Mouse (Mus musculus) hindbrain, embryonic 15.5 days (tissue): ENCODE data around the gene Cotl1. TPM values are rescaled to one million over a fixed set of nuclear protein-coding genes. Genes with fewer than 3 reads are reported as not detected.

Experiments
- ATAC-seq: fragments of 200-750 bp; cut with Nextera tagmentation; 2 replicates; pipeline ENCODE4 v1.8.0; 2017; ENCODE audit warnings: low read depth, moderate number of reproducible peaks, moderate TSS enrichment; ENCODE audit not compliant: low FRiP score
- H3K27ac ChIP-seq: fragments of 300-500 bp; sonication (generic); replicated peaks from 2 replicates; pipeline ENCODE4 v1.5.1; 2015; ENCODE audit warnings: mild to moderate bottlenecking, inconsistent platforms
- H3K27me3 ChIP-seq: fragments of 300-500 bp; sonication (generic); 2 replicates; pipeline ENCODE4 v1.6.1; 2015; ENCODE audit warnings: control low read depth, inconsistent platforms
- H3K36me3 ChIP-seq: fragments of 300-500 bp; sonication (generic); 2 replicates; pipeline ENCODE4 v1.6.1; 2015; ENCODE audit warnings: control low read depth, inconsistent platforms
- H3K4me1 ChIP-seq: fragments of 300-500 bp; sonication (generic); replicated peaks from 2 replicates; pipeline ENCODE4 v1.6.1; 2015; ENCODE audit warnings: control low read depth, inconsistent platforms
- H3K4me2 ChIP-seq: fragments of 300-500 bp; sonication (generic); 2 replicates; pipeline ENCODE4 v1.6.1; 2015; ENCODE audit warnings: moderate library complexity, mild to moderate bottlenecking, inconsistent platforms
- H3K4me3 ChIP-seq: fragments of 300-500 bp; sonication (generic); 2 replicates; pipeline ENCODE4 v1.5.1; 2015; ENCODE audit warnings: mild to moderate bottlenecking, inconsistent platforms
- H3K9ac ChIP-seq: fragments of 300-500 bp; sonication (generic); 2 replicates; pipeline ENCODE4 v1.6.1; 2015; ENCODE audit warnings: inconsistent platforms
- H3K9me3 ChIP-seq: fragments of 300-500 bp; sonication (generic); 2 replicates; pipeline ENCODE4 v1.6.1; 2016; ENCODE audit warnings: control low read depth, inconsistent platforms
- WGBS: fragments of 180-500 bp; shearing (Covaris S2); methylation state at CpG from one replicate; pipeline ENCODE4 v1.1.7; 2015; 5-methylcytosine and 5-hydroxymethylcytosine counted together
- polyA plus RNA-seq: library from polyadenylated mRNA; unstranded; fragments of >200 nt; fragmentation: Nextera tagmentation; extraction: Ambion mirVana; gene quantifications from 2 replicates; pipeline ENCODE4 v1.2.1, GENCODE M21; 2015

Gene Cotl1
- polyA plus RNA-seq, 1 experiment from 2014 or later: 147 TPM

GRCm38 (mm10) chr8:119781086-119781840 is 59.1 kb downstream of the Cotl1 start:
- Histone ChIP-seq H3K27me3 (no peaks in the 10 kb centered on the region), H3K27ac (no peak overlapping the region), H3K4me1 (peaks cover 33% of the 10 kb centered on the region), H3K36me3 (no peaks in the 10 kb centered on the region), H3K9ac (no peak overlapping the region), H3K9me3 (no peaks in the 10 kb centered on the region), H3K4me2 (no peak overlapping the region), H3K4me3 (no peak overlapping the region)
- 74% methylated on average over 4 of the region's 4 CpGs for WGBS
- no peak for ATAC-seq

- no peak for ATAC-seq
- peaks cover 26% of the 10 kb centered on the region for H3K4me1 ChIP-seq
- no peak overlapping the region for H3K4me3 ChIP-seq
- 85% methylated on average over 9 of the region's 9 CpGs for WGBS
- no peaks in the 10 kb centered on the region for H3K9me3 ChIP-seq
- no peak overlapping the region for H3K9ac ChIP-seq
- H3K27me3 ChIP-seq: no peaks in the 10 kb centered on the region
- H3K36me3 ChIP-seq: no peaks in the 10 kb centered on the region
- H3K27ac ChIP-seq: no peak overlapping the region
- no peak overlapping the region for H3K4me2 ChIP-seq
These were observed 59.8 kb downstream of the Cotl1 start for GRCm38 (mm10) chr8:119780402-119781049.

- ATAC-seq: no peak
- Histone ChIP-seq H3K4me1 (peaks cover 21% of the 10 kb centered on the region), H3K36me3 (no peaks in the 10 kb centered on the region), H3K4me3 (no peak overlapping the region), H3K27me3 (no peaks in the 10 kb centered on the region), H3K9me3 (no peaks in the 10 kb centered on the region), H3K27ac (peak overlapping the region; percentile 76), H3K4me2 (peak overlapping the region; percentile 77), H3K9ac (peak overlapping the region; percentile 15; the same call in 1 of the 2 replicates)
- 28% methylated on average over 14 of the region's 14 CpGs for WGBS
These were observed 61.2 kb downstream of the Cotl1 start for GRCm38 (mm10) chr8:119779013-119779737.

GRCm38 (mm10) chr8:119778263-119778662 is 62.1 kb downstream of the Cotl1 start, which contains the start of gene Tldc1:
Tldc1 (minus strand) TSS chr8:119778416.
- Histone ChIP-seq H3K9me3 (no peaks in the 10 kb centered on the region), H3K4me3 (peak within 1 kb of the TSS; percentile 53), H3K27me3 (no peaks in the 10 kb centered on the region), H3K27ac (peak within 1 kb of the TSS; percentile 86), H3K36me3 (no peaks in the 10 kb centered on the region), H3K4me1 (peaks cover 21% of the 10 kb centered on the region), H3K4me2 (peak within 1 kb of the TSS; percentile 77), H3K9ac (peak within 1 kb of the TSS; percentile 69)
- peak; percentile 97 for ATAC-seq
- under 1% methylated on average over 18 of the region's 18 CpGs for WGBS

GRCm38 (mm10) chr8:119777765-119778164 is 62.6 kb downstream of the Cotl1 start:
- Histone ChIP-seq H3K27ac (peak overlapping the region; percentile 86), H3K4me1 (peaks cover 21% of the 10 kb centered on the region), H3K4me2 (peak overlapping the region; percentile 77), H3K9me3 (no peaks in the 10 kb centered on the region), H3K9ac (peak overlapping the region; percentile 69), H3K27me3 (no peaks in the 10 kb centered on the region), H3K4me3 (peak overlapping the region; percentile 53), H3K36me3 (no peaks in the 10 kb centered on the region)
- no peak for ATAC-seq
- WGBS: 14% methylated on average over 7 of the region's 7 CpGs

GRCm38 (mm10) chr8:119776668-119777245 is 63.6 kb downstream of the Cotl1 start:
- 91% methylated on average over 7 of the region's 7 CpGs for WGBS
- no peak overlapping the region for H3K9ac ChIP-seq

GRCm38 (mm10) chr8:119765761-119766444 is 74.4 kb downstream of the Cotl1 start:
- Histone ChIP-seq H3K36me3 (peaks cover 10% of the 10 kb centered on the region; the same call in 1 of the 2 replicates), H3K4me1 (no peaks in the 10 kb centered on the region), H3K27ac (no peak overlapping the region), H3K4me3 (no peak overlapping the region), H3K9me3 (no peaks in the 10 kb centered on the region), H3K4me2 (no peak overlapping the region), H3K27me3 (no peaks in the 10 kb centered on the region), H3K9ac (no peak overlapping the region)
- WGBS: 83% methylated on average over 22 of the region's 22 CpGs
- ATAC-seq: no peak

More at GRCm38 (mm10) chr8:119776668-119777245, 63.6 kb downstream of the Cotl1 start:
- Histone ChIP-seq H3K27ac (no peak overlapping the region), H3K9me3 (no peaks in the 10 kb centered on the region), H3K36me3 (no peaks in the 10 kb centered on the region), H3K27me3 (no peaks in the 10 kb centered on the region), H3K4me2 (peak overlapping the region; percentile 77), H3K4me1 (peaks cover 21% of the 10 kb centered on the region), H3K4me3 (no peak overlapping the region)
- ATAC-seq: no peak

- Histone ChIP-seq H3K4me3 (no peak overlapping the region), H3K9me3 (no peaks in the 10 kb centered on the region), H3K4me2 (no peak overlapping the region), H3K9ac (no peak overlapping the region), H3K4me1 (no peaks in the 10 kb centered on the region), H3K27ac (no peak overlapping the region), H3K36me3 (0 out of 2 replicates have a peak, but pooled peaks cover 9% of the 10 kb centered on the region), H3K27me3 (no peaks in the 10 kb centered on the region)
- ATAC-seq: no peak
- 93% methylated on average over 10 of the region's 10 CpGs for WGBS
These were observed 75.0 kb downstream of the Cotl1 start for GRCm38 (mm10) chr8:119765311-119765710.

GRCm38 (mm10) chr8:119762226-119763220 is 77.8 kb downstream of the Cotl1 start:
- ATAC-seq: no peak
- peaks cover 5% of the 10 kb centered on the region; the same call in 1 of the 2 replicates for H3K4me1 ChIP-seq
- WGBS: 92% methylated on average over 21 of the region's 21 CpGs

GRCm38 (mm10) chr8:119761692-119762091 is 78.7 kb downstream of the Cotl1 start:
- H3K27me3 ChIP-seq: no peaks in the 10 kb centered on the region
- H3K4me2 ChIP-seq: no peak overlapping the region
- no peak overlapping the region for H3K9ac ChIP-seq
- WGBS: 91% methylated on average over 11 of the region's 11 CpGs
- no peak for ATAC-seq
- no peak overlapping the region for H3K4me3 ChIP-seq
- H3K9me3 ChIP-seq: no peaks in the 10 kb centered on the region
- H3K36me3 ChIP-seq: no peaks in the 10 kb centered on the region
- peaks cover 5% of the 10 kb centered on the region; the same call in 1 of the 2 replicates for H3K4me1 ChIP-seq
- no peak overlapping the region for H3K27ac ChIP-seq

More at GRCm38 (mm10) chr8:119762226-119763220, 77.8 kb downstream of the Cotl1 start:
- Histone ChIP-seq H3K36me3 (0 out of 2 replicates have a peak, but pooled peaks cover under 1% of the 10 kb centered on the region), H3K9ac (no peak overlapping the region), H3K27ac (no peak overlapping the region), H3K27me3 (no peaks in the 10 kb centered on the region), H3K4me3 (no peak overlapping the region), H3K9me3 (no peaks in the 10 kb centered on the region), H3K4me2 (no peak overlapping the region)
